Mouse (Mus musculus) forebrain, embryonic 11.5 days (tissue): Measurements from ENCODE around the gene Dchs1. TPM values are rescaled to one million over a fixed set of nuclear protein-coding genes. Genes with fewer than 3 reads are reported as not detected.
A peak's percentile ranks its signal among the peaks of the same experiment; 100 is the strongest.

Experiments
- ATAC-seq: fragments of 200-750 bp; cut with Nextera tagmentation; replicated peaks from 2 replicates; pipeline ENCODE4 v1.8.0; 2017; ENCODE audit warnings: moderate TSS enrichment; ENCODE audit not compliant: low FRiP score
- DNase-seq: peaks from one replicate; pipeline ENCODE4 v3.0.0-alpha.2; 2017; ENCODE audit warnings: low spot score
- H3K27ac ChIP-seq: fragments of 300-500 bp; sonication (generic); 2 replicates; pipeline ENCODE4 v1.5.1; 2014; ENCODE audit warnings: low read depth, low read length
- H3K27me3 ChIP-seq: fragments of 300-500 bp; sonication (generic); 2 replicates; pipeline ENCODE4 v1.6.1; 2014; ENCODE audit warnings: mild to moderate bottlenecking, low read length, mixed read lengths; ENCODE audit not compliant: control insufficient read depth, insufficient read depth
- H3K36me3 ChIP-seq: fragments of 300-500 bp; sonication (generic); 2 replicates; pipeline ENCODE4 v1.6.1; 2014; ENCODE audit warnings: mild to moderate bottlenecking, low read length, moderate library complexity, mixed read lengths; ENCODE audit not compliant: control insufficient read depth, insufficient read depth
- H3K4me1 ChIP-seq: fragments of 300-500 bp; sonication (generic); replicated peaks from 2 replicates; pipeline ENCODE4 v1.6.1; 2014; ENCODE audit warnings: low read length, mixed read lengths; ENCODE audit not compliant: control insufficient read depth, insufficient read depth
- H3K4me2 ChIP-seq: fragments of 300-500 bp; sonication (generic); 2 replicates; pipeline ENCODE4 v1.6.1; 2014; ENCODE audit warnings: low read depth, mild to moderate bottlenecking, low read length, moderate library complexity, mixed read lengths; ENCODE audit not compliant: severe bottlenecking
- H3K4me3 ChIP-seq: fragments of 300-500 bp; sonication (generic); 2 replicates; pipeline ENCODE4 v1.5.1; 2014; ENCODE audit warnings: low read depth, low read length
- H3K9ac ChIP-seq: fragments of 300-500 bp; sonication (generic); 2 replicates; pipeline ENCODE4 v1.6.1; 2014; ENCODE audit warnings: low read length
- H3K9me3 ChIP-seq: fragments of 300-500 bp; sonication (generic); 2 replicates; pipeline ENCODE4 v1.6.1; 2016; ENCODE audit warnings: low read length, mixed read lengths; ENCODE audit not compliant: control insufficient read depth
- WGBS: fragments of 180-500 bp; shearing (Covaris S2); extraction: QIAGEN DNeasy Blood & Tissue Kit; methylation state at CpG from one replicate; pipeline ENCODE4 v1.1.7; 2014; 5-methylcytosine and 5-hydroxymethylcytosine counted together
- polyA plus RNA-seq: library from polyadenylated mRNA; unstranded; fragments of >200 nt; fragmentation: Nextera tagmentation; extraction: Ambion mirVana; gene quantifications from 2 replicates; pipeline ENCODE4 v1.2.1, GENCODE M21; 2014

Gene Dchs1
- polyA plus RNA-seq, 1 experiment from 2014 or later, result 21.4 TPM

- ATAC-seq (no peak), DNase-seq (no peak)
- H3K9me3 ChIP-seq, result no peaks in the 10 kb centered on the region
Measured at GRCm38 (mm10) chr7:105795759-105796366, 8.4 kb upstream of the Dchs1 start.

GRCm38 (mm10) chr7:105793701-105794100 is 6.2 kb upstream of the Dchs1 start:
- H3K9me3 ChIP-seq, result no peaks in the 10 kb centered on the region
- no peak overlapping the region for H3K4me3 ChIP-seq
- H3K27me3 ChIP-seq, result no peaks in the 10 kb centered on the region
- no peak overlapping the region for H3K27ac ChIP-seq
- no peaks in the 10 kb centered on the region for H3K36me3 ChIP-seq
- H3K9ac ChIP-seq, result no peak overlapping the region
- 84% methylated on average over 7 of the region's 7 CpGs for WGBS
- H3K4me2 ChIP-seq, result no peak overlapping the region
- DNase-seq (no peak), ATAC-seq (no peak)
- H3K4me1 ChIP-seq, result no peaks in the 10 kb centered on the region

More at GRCm38 (mm10) chr7:105795759-105796366, 8.4 kb upstream of the Dchs1 start:
- Histone ChIP-seq H3K4me3 (no peak overlapping the region), H3K4me1 (no peaks in the 10 kb centered on the region), H3K27me3 (no peaks in the 10 kb centered on the region), H3K27ac (no peak overlapping the region), H3K36me3 (no peaks in the 10 kb centered on the region), H3K9ac (no peak overlapping the region), H3K4me2 (no peak overlapping the region)
- 21% methylated on average over 7 of the region's 7 CpGs for WGBS

- Histone ChIP-seq H3K4me2 (no peak overlapping the region), H3K4me3 (no peak overlapping the region), H3K9me3 (no peaks in the 10 kb centered on the region), H3K4me1 (peaks cover 5% of the 10 kb centered on the region; the same call in 1 of the 2 replicates), H3K27me3 (no peaks in the 10 kb centered on the region), H3K9ac (no peak overlapping the region), H3K36me3 (no peaks in the 10 kb centered on the region), H3K27ac (no peak overlapping the region)
- 89% methylated on average over 1 of the region's 1 CpGs for WGBS
- ATAC-seq (no peak), DNase-seq (no peak)
Measured at GRCm38 (mm10) chr7:105791147-105791546, 3.7 kb upstream of the Dchs1 start.

GRCm38 (mm10) chr7:105786506-105787284 is 759 bp downstream of the Dchs1 start:
- H3K36me3 ChIP-seq, result no peaks in the 10 kb centered on the region; the same call in 1 of the 2 replicates
- H3K9me3 ChIP-seq, result no peaks in the 10 kb centered on the region
- DNase-seq, result no peak
- peak overlapping the region; percentile 99 for H3K9ac ChIP-seq
- peak; percentile 73 for ATAC-seq
- peak overlapping the region; percentile 77; the same call in 1 of the 2 replicates for H3K27ac ChIP-seq
- 6% methylated on average over 20 of the region's 20 CpGs for WGBS
- peak overlapping the region; percentile 58 for H3K4me2 ChIP-seq
- peaks cover 18% of the 10 kb centered on the region for H3K4me1 ChIP-seq
- no peaks in the 10 kb centered on the region for H3K27me3 ChIP-seq
- peak overlapping the region; percentile 91 for H3K4me3 ChIP-seq

GRCm38 (mm10) chr7:105784556-105784955 is 2.9 kb downstream of the Dchs1 start:
- no peak for DNase-seq
- H3K9me3 ChIP-seq, result no peaks in the 10 kb centered on the region
- no peak overlapping the region for H3K27ac ChIP-seq
- peaks cover 18% of the 10 kb centered on the region for H3K4me1 ChIP-seq
- no peak overlapping the region for H3K9ac ChIP-seq
- no peak overlapping the region; the same call in 1 of the 2 replicates for H3K4me2 ChIP-seq
- H3K27me3 ChIP-seq, result no peaks in the 10 kb centered on the region
- WGBS, result 22% methylated on average over 4 of the region's 4 CpGs
- ATAC-seq, result no peak
- H3K4me3 ChIP-seq, result no peak overlapping the region
- H3K36me3 ChIP-seq, result no peaks in the 10 kb centered on the region; the same call in 1 of the 2 replicates

GRCm38 (mm10) chr7:105783861-105784260 is 3.6 kb downstream of the Dchs1 start:
- H3K27me3 ChIP-seq, result no peaks in the 10 kb centered on the region
- H3K27ac ChIP-seq, result no peak overlapping the region
- H3K9ac ChIP-seq, result no peak overlapping the region
- no peaks in the 10 kb centered on the region for H3K9me3 ChIP-seq
- DNase-seq (no peak), ATAC-seq (no peak)
- H3K36me3 ChIP-seq, result no peaks in the 10 kb centered on the region; the same call in 1 of the 2 replicates
- no peak overlapping the region for H3K4me3 ChIP-seq
- 60% methylated on average over 4 of the region's 4 CpGs for WGBS
- peaks cover 18% of the 10 kb centered on the region for H3K4me1 ChIP-seq
- no peak overlapping the region for H3K4me2 ChIP-seq

GRCm38 (mm10) chr7:105778553-105779265 is 8.7 kb downstream of the Dchs1 start:
- DNase-seq, result no peak
- H3K36me3 ChIP-seq, result no peaks in the 10 kb centered on the region; the same call in 1 of the 2 replicates
- WGBS, result 42% methylated on average over 4 of the region's 4 CpGs
- H3K9me3 ChIP-seq, result no peaks in the 10 kb centered on the region
- H3K4me3 ChIP-seq, result no peak overlapping the region
- H3K9ac ChIP-seq, result no peak overlapping the region
- H3K27me3 ChIP-seq, result no peaks in the 10 kb centered on the region
- ATAC-seq, result peak; percentile 45; the same call in 1 of the 2 replicates
- no peak overlapping the region for H3K4me2 ChIP-seq
- H3K27ac ChIP-seq, result no peak overlapping the region
- peaks cover 2% of the 10 kb centered on the region for H3K4me1 ChIP-seq

GRCm38 (mm10) chr7:105777797-105778552 is 9.5 kb downstream of the Dchs1 start:
- DNase-seq, result peak; percentile 66
- H3K27me3 ChIP-seq, result no peaks in the 10 kb centered on the region
- H3K9me3 ChIP-seq, result no peaks in the 10 kb centered on the region
- H3K36me3 ChIP-seq, result no peaks in the 10 kb centered on the region; the same call in 1 of the 2 replicates
- H3K4me3 ChIP-seq, result no peak overlapping the region
- H3K4me2 ChIP-seq, result no peak overlapping the region
- WGBS, result 59% methylated on average over 13 of the region's 13 CpGs
- no peak overlapping the region for H3K9ac ChIP-seq
- peaks cover 2% of the 10 kb centered on the region; the same call in 1 of the 2 replicates for H3K4me1 ChIP-seq
- ATAC-seq, result peak; percentile 11; the same call in 1 of the 2 replicates
- H3K27ac ChIP-seq, result no peak overlapping the region
